Mouse (Mus musculus): ENCODE measurements around the gene Rnf17.

Rnf17 gene

DNA sequence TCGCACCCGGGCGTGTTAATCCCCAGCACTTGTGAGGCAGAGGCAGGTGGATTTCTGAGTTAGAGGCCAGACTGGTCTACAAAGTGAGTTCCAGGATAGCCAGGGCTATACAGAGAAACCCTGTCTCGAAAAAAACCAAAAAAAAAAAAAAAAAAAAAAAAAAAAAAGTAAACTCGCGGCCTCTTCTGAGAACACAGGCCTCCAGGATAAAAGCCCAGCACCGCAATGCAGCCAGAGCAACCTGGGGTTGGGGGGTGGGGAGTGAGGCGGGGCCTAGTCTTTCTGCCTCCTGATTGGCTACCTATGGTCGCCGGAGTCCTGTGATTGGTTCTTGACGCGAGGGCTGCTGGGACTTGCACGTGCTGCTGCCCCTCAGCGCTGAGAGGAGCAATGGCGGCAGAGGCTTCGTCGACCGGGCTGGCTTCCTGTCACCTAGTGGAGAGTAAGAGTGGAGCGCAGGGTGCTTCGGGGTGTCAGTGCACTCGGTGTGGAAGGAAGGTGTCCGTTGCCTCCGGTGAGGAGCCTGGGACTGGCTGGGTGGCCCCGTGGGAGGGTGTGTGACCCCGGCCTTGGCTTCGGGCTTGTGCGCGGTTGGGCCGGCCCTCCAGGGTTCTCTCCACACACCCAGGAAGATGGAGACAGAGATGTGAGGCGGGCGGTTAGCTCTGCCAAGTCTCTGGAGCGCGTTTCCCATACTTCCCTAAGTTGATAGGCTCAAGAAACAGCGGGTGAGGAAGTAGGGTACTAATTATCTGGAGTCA, at the start of gene Rnf17:
Gene Rnf17 (plus strand): TSS at position 271 of the 761 bp plus-strand sequence.
- peak; percentile 63 for DNase-seq (ENCODE audit: low read depth, low spot score)

DNA sequence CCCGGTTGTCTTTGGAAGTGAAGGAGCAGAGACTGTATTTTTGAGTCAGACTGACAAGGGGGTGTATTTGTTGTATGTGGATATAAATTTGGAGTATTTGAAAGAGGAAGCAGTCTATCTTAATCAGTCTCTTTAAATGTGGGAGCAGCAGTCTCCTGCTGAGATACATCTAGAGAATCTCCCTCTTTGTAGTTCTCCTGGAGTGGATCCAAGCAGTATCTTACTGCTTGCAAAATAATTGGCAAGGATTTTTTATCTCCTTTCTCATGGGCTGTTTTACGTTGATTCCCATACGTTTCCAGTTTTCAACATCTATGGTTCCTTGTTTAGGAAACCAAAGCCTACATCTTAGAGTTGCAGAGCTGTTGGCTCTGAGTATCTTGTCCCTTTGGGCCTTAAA, 47.6 kb upstream of the Rnf17 start:
- DNase-seq (ENCODE audit: low read depth, low spot score): no peak

DNA sequence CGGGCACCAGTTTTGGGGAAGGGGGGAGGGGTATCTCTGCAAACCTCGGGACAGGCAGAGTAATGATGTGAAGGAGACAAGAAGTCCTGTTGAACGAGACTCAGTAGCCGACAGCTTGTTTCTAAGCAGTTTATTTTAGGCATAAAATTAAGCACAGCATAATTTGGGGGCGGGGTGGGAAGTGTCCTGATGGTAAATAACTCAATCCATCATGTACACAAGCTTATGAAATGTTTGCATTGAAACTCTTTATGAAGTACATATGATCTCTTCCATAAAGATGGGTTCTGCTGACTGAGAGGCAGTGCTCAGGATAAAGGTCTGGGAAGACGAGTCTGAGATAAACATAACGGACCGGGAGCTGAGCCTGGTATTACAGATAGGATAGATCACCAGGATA, 47.0 kb upstream of the Rnf17 start:
- no peak for DNase-seq (ENCODE audit: low read depth, low spot score)

DNA sequence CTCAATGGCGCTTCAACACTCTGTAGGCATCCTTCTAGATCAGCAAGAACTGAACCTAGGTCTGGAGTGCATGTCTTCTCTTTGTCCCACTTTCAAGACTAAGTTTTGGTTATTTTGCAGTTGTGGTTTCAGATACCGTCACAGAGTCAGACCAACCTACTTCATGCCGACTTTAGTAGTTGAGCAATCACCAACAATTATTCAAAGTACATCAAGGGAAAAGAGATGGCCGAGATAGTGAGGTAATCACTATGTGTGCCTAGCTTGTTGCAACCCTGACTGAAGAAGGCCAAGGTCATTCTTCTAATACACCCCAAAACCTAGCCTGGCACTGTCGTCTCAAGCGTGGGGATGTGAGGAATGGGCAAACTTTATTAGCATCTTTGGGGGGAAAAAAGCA, 46.2 kb upstream of the Rnf17 start:
- no peak for DNase-seq (ENCODE audit: low read depth, low spot score)

DNA sequence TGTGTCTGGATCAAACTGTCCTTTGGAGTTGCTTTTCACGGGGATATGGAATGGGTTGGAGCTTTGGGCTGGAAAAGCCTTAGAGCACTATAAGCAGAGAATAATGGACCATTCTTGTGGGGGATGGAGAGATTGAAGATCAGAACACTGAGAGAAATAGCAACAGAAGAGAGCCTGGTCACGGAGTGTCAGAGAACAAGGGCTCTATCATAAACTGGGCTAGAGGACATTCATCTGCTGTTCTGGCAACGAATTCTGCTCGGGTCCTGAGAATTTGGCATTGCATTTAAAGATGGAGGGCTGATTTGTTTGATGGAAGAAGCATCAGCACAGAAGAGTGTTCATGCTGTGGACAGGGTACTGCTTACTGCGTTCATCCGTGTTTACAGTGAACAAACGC, 44.0 kb upstream of the Rnf17 start:
- no peak for DNase-seq (ENCODE audit: low read depth, low spot score)

DNA sequence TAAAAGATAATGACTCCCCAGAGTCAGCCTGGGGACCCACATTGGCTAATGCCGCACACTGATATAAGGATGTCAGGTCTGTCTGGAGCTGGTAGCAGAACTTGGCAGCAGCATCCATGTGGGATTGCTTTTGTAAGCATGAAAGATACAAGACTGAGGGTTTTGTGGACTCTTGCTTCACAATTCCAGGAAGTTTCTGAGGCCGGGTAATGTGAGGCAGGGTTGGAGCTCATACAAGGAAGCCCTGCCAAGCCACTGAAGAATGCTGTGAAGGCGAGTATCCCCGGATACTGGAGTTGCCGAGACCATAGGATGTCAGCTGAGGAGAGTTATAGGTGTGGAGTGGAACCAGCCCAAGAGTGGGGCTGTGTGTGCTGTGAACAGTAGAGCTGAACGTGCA, 43.2 kb upstream of the Rnf17 start:
- no peak for DNase-seq (ENCODE audit: low read depth, low spot score)

DNA sequence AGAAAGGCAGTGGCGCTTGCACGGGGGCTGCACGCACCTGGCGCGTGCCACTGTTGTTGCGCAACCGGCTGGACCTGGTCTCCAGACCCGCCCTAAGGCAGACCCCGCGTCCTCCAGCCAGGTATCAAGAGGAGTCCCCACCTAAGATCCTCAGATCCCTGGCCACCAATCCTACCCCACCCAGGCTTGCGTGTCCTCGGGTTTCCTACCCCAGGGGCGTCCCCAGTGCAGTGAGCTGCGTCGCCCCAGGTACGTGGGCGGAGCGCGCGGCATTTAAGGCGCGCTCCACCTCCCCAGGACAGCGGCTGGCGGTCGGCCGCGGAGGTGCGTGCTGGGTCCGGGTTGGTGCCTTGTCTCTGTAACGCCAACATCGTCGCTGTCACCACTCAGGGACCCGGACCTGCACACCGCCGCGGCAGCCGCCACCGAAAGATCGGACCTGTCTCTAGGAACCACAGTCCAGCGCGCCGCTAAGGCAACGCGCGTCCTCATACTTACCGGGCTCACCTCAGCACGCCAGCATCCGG, 37.6 kb upstream of the Rnf17 start, which contains the start of gene Atp12a:
Gene Atp12a (plus strand): TSS at position 358 of the 527 bp plus-strand sequence.
- peak; percentile 24 for DNase-seq (ENCODE audit: low read depth, low spot score)

DNA sequence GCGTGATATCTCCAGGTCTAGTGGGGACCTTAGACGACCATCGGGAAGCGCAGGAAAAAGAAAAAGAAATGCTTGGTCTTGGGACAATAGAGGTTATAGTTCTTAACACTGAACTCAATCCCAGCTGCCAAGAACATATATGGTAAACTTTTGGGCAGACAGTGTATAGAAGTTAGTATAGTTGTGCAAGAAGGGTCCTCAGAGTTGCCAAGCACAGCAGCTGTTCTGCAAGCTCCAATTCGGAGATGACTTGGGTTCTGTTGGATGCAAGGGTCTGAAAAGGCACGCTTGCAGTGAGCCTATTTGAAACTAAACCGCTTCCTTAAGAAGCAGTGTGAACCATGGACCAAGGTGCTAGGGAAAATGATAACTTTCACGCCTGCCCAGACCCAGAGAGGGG, 37.1 kb upstream of the Rnf17 start:
- DNase-seq (ENCODE audit: low read depth, low spot score): no peak

DNA sequence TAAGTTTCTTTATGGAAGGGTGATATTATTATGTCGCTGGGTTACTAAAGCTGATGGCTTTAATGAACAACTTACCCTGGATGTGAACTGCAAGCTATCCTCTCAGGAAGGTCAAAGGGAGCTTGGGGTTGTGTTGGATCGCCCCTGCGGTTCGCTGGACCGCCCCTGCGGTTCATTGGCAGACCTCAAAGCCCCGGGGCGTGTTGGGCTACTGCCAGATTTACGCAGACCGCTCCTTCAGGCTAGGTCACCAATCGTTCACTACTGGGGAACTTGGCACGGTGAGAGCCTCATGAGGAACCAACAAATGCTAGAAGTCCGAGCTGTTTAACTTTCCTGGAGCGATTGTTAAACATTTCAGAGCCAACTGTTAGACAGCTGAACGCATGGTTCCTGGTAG, 35.7 kb upstream of the Rnf17 start:
- no peak for DNase-seq (ENCODE audit: low read depth, low spot score)

DNA sequence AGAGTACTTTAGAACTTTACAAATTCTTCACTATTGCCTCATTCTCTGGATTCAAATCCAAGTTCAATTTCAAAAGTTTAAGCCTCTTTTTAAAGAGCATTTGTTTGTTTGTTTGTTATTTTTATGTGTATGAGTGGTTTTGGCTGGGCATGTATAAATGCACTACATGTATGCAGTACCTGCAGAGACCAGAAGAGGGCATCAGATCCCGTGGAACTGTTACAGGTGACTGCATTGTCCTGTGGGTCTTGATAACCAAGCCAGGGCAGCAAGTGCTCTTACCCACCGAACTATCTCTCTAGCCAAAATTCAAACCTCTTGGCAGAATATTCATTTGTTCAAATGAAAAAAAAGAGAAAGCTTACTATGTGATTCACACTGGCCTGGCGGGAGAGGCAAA, 33.5 kb upstream of the Rnf17 start:
- peak; percentile 33 for DNase-seq (ENCODE audit: low read depth, low spot score)

DNA sequence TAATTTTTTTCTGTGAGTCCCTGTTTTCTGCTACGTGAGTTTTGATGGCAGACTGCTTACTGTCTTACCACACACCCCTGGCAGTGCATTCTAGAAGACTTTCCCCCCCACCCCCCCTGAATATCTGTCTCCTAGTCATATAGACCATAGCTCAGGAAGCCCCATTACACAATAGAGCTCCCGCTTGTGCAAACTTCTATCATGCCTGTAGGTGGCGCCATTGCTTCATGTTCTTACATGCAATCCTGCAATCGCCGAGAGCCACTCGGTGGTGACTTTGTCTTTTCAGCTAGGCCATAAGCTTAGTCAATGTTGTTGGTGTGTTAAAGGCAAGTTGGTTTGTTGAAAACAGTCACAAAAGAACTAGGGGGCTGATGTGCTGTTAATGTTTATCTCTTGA, 26.6 kb upstream of the Rnf17 start:
- peak; percentile 46 for DNase-seq (ENCODE audit: low read depth, low spot score)

DNA sequence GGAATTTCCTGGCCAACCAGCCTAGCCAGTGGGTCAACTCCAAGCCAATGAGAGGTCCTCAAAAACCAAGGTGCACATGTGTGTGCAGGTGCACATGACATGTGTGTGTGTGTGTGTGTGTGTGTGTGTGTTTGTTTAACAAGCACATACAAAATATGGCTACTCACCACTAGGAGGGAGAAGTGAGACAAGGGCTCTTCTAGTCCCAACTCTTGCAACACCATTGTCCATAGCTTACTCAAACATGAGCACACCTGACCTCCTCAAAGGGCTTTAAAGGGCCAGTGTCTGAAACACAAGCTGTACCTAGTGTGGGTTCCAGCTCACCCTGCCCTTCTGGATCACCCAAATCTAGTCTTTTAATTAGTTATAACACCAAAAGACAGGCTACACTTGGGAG, 24.6 kb upstream of the Rnf17 start:
- no peak for DNase-seq (ENCODE audit: low read depth, low spot score)

DNA sequence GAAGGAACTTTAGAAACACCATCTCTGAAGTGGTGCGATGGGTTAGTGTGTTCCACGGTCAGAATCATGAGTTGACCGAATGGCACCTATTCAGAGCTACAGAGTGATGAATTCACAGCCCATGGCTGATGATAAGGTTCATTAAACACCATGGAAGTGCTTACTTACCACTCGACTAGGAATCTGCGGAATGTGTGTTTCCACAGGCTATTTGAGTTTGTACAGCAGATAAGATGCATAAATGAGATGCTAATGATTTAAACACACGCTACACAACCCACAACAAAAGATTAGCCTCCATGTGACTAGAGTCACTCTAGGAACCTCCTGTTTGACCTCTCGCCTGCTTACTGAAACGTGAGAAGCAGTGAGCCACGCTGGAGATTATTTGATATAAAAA, 23.0 kb upstream of the Rnf17 start:
- DNase-seq (ENCODE audit: low read depth, low spot score): no peak

DNA sequence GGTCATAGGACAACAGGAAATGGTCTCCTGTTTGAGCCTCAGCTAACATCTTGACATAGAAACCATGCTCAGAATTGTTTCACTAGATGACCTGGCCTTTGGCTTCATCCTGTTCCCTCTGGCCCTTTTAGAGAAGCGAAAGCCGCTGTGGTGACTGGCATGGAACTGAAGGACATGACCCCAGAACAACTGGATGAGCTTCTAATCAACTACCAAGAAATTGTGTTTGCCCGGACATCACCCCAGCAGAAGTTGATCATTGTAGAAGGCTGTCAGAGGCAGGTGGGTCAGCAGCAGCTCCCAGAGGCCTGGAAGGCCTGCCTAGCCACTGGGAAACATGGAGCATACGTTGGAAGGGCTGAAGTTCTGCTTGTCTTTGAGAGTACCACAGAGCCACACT, 20.0 kb upstream of the Rnf17 start:
- no peak for DNase-seq (ENCODE audit: low read depth, low spot score)

DNA sequence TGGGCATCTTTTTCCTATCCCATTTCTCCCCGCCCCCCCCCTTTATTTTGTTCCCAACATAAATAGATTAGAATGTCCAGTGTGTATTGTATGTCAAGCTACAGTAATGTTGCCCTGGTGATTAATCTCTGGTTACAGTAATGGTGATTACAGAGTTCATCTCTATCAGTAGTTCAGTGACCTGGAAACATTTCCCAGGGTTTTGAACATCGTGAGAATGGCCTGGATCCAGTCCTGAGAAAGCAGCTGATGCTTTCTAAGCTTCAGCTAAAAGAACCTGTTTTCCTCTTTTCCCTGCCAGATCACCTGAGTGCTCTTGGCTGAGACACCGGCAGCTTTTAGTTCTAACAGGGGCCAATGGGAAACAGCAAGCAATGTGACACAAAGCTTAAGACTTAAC, 12.1 kb upstream of the Rnf17 start:
- DNase-seq (ENCODE audit: low read depth, low spot score): no peak

DNA sequence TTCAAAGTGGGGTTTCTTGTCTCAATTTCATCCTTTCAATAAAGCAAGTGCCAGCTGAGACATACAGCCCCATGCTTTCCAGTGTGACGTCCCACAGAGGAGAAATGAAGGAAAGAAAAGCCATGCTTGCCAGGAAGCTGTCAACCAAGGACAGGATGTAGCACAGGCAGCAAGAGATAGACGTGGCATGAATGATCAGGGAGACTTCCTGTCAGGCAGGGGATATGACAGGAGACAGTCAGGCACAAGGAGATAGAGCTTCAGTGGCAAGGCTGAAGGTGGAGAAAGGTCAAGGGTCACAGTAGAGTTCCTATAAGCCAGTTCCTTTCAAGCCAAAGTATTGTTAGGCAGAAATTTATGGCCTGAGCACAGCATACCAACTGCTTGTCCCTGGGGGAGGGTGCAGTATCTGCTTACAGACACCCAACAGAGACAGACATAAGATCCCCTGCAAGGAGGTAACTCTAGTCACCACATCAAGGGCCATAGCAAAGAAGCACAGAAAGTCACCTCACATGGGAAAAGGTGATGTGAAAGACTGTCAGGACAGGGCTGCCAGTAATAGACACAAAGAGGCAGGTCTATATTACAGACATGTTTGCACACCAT, 8.6 kb upstream of the Rnf17 start:
- no peak for DNase-seq (ENCODE audit: low read depth, low spot score)

DNA sequence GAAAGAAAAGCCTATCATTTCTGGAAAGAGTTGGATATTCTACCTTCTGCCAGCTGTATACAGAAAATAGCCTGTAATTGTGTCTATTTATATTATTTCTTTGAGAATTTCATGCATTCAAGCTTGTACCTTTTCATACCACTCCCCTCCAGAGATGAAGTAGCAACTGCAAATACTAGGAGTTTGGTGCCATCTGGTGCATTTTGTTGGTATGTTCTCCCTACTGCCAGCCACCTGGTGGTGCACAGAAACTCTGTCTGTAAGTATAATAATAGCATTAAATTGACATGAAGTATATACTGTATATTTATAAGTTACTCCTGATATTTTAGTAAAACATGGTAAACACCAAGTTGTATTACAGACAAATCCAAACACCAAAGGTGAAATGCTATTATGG, 4.4 kb upstream of the Rnf17 start:
- DNase-seq (ENCODE audit: low read depth, low spot score): no peak

DNA sequence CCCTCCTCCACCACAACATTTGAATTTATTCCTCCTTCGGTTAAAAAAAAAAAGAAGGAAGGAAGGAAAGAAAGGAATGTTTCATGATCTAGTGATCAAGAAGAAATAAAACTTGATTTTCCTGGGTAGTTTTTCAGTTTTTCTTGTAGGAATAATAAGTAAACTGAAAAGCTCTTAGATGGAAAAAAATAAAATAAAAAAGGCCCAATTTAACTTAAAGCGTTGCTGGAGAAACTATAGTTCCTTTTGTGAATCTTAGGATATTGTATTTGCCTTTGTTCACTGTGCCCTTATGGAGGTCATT, 643 bp downstream of the Rnf17 start:
- no peak for DNase-seq (ENCODE audit: low read depth, low spot score)

DNA sequence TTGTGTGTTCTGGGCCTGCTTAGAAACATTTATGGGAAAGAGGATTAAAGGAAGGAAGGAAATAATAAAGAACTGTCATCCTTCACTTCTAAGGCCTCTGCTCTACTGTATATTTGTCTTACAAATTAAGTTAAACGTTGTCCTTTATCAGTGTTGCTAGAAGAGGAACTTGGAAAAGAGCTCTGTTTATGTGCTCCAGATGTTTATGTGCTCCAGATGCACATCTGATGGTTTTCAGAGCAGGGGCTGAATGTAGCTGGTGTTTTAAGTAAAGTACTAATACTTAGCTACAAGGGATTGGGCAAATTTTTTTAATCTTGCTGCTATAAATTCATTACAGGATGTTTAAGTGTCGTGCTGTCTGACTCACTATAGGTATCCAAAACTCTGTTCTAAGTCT, 59.7 kb downstream of the Rnf17 start:
- no peak for DNase-seq (ENCODE audit: low read depth, low spot score)

DNA sequence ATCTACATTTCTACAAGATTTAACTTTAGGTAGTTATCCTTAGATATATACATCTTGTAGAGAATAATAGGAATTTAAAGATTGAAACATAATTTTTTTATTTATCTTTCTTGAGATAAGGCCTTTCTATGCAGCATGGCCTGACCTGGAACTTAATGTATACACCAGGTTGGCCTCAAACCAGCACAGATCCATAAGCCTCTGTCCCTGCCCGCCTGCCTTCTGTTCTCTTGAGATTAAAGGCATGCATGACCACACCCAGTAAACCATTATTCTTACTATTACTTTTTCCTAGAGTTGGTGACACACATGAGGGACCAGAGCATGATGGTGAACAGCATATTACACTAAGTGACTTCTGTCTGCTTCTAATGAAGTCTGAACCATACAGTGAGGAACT, 60.3 kb downstream of the Rnf17 start:
- no peak for DNase-seq (ENCODE audit: low read depth, low spot score)

DNA sequence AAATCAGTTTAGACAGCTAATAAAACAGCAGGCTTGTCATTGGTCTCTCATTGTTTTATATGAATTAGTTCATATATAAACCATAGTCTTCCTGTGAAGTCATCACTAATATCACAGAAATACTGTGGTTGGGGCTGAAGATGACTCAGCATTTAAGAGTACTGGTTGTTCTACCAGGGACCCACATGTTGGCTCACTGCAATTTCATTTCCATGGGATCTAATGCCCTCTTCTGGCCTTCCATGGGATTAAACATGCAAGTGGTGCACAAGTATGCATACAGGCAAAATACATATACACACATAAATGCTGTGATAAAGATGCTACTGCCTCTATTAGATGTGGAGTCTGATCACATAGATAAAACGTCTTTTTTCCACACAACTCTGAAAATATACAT, 65.8 kb downstream of the Rnf17 start:
- DNase-seq (ENCODE audit: low read depth, low spot score): peak; percentile 31

DNA sequence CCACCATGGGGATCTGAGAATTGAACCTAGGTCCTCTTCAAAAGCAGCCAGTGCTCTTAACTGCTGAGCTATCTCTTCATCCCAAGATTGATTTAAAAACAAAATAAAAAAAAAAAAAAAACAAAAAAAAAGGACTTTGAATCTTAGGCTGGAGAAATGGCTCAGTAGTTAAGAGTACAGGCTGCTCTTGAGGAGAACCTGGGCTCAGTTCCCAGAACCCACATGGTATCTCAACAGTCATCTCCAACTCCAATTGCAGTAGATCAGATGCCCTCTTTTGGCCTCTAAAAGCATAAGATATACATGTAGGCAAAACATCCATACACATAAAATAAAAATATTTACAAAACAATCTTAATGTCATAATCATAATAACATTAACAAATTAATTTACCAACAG, 87.4 kb downstream of the Rnf17 start:
- no peak for DNase-seq (ENCODE audit: low read depth, low spot score)

DNA sequence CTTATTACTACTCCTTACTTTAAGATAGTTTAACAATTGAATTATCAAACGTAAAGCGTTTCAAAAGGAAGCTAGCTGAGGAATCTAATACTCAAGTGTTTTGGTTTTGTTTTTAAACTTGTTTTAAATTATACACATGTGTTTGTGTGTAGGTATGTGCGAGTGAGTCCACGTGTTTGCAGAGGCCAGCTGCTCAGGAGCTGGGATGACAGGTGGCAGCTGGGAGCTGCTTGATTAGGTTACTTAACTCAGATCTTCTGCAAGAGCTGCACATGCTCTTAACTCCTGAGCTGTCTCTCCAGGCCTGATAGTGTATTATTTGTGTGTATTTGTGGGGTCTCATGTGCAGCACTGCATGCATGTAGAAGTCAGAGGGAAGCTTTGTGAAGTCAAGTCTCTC, 100.0 kb downstream of the Rnf17 start:
- DNase-seq (ENCODE audit: low read depth, low spot score): no peak

DNA sequence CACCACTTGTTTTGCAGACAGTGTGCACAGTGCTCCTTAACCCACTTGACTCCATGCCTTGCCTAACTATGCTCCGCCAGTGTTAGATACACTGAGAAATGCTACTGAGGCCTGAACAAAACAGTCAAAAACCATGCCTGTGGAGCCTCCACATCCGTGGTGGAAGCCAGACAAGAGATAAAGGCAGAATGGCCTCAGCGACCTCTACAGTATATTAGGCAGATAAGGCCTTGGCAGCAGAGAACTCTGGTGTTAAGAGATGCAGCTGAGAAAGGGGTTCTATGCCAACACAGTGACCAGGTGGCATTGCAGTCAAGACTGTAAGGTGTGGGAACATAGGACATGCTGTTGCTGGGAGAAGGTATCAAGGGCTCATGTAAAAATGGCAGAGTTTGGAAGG, 104.4 kb downstream of the Rnf17 start:
- no peak for DNase-seq (ENCODE audit: low read depth, low spot score)

Measured in WW6 (cell line).